Mouse (Mus musculus) right cerebral cortex, adult 2 months (tissue): Measurements from ENCODE around the gene Irx3.

Experiments used
- DNase-seq, 2 experiments: peaks; one replicate each; pipeline ENCODE4 v3.0.0; 2021 to 2022; ENCODE audit warnings: low spot score in 2 of 2

The Irx3 gene

DNA sequence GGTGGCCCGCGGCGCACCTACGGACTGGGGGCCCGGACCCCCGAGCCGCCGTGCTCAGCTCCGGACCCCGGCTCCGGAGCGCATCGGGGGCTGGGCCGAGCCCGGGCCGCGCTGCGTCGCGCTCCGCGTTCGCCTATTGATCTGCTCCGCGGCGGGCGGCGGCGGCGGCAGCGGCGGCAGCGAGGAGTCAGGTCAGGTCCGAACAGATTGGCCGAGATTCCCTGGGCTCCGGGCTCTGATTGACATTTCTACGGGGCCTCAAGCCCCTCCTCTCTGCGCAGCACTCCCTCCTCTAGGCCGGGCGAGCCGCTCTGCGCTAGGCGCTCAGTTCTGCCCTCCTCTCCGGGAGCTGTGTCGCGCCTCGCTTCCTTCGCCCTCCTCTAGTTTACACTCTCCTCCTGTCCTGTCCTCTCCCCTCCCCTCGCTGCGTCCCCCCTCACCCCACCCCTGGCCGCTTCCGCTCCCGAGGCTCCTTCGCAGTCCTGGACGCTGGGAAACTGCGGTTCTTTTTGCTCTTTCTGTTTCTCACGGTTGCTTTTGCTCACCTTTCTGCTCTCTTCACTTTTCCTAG lies 541 bp downstream of the Irx3 start:
- no peak for DNase-seq

DNA sequence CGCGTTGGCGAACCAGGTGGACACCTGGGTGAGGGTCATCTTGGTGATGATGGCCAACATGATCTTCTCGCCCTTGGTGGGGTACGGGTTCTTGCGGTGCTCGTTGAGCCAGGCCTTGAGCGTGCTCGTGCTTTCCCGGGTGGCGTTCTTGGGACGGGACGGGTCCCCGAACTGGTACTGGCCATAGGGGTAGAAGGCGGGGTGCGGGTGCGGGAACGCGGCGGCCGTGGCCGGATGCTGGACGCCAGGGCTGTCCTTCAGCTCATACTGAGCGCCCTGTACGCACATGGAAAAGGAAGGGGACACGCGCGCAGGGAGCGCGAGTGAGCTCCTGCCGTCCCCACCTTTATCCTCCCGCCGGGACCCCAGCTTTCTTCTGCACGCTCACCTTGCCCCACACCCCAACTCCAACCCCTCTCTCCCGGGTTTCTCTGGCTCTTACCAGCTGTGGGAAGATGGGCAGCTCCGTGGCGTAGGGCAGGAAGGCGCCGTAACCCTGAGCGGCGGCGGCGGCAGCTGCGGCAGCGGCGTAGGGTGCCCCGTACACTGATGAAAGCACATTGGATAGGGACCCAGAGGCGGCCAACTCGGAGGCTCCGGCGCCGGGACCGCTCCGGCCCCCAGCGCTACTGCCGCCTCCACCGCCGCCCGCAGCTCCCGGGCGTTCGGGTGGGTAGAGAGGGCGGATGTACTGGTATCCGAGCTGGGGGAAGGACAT lies 1.2 kb downstream of the Irx3 start:
- DNase-seq, result no peak

DNA sequence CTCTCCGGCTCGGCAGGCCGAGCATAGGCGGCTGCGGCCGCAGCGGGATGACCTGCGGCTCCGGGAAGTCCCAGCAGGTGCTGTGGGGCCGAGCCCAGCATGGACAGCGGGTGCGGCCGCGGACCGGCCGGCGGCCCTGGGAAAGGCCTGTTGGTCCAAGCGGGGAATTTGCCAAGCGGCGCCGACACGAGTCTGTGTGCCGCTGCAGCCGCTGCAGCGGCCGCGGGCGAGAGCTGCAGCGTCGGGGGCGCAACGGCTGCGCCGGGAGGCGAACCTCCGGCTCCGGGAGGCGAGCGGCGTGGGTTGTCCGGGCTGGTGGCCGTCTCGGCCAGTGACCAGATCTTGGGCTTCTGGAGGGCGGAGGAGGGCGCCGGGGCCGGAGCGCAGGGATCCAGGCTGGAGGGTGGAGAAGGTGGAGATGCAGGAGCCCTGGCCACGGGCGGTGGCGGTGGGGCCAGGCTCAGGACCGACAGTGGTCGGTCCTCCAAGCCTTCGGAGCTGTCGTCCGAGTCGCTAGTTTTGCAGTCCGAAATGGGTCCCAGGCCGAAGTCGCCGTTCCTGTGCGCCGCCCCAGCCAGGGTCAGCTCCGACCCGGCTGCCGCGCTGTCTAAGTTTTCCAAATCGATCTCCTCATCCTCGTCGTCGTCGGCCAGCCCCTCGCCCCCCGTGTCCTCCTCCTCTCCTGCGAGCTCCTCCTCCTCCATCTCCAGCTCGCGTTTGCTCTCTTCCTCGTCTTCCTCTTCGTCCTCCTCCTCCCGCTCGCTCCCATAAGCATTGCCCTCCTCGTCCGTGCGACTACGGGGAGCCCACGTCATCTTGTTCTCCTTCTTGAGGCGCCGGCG lies 2.0 kb downstream of the Irx3 start:
- no peak for DNase-seq

DNA sequence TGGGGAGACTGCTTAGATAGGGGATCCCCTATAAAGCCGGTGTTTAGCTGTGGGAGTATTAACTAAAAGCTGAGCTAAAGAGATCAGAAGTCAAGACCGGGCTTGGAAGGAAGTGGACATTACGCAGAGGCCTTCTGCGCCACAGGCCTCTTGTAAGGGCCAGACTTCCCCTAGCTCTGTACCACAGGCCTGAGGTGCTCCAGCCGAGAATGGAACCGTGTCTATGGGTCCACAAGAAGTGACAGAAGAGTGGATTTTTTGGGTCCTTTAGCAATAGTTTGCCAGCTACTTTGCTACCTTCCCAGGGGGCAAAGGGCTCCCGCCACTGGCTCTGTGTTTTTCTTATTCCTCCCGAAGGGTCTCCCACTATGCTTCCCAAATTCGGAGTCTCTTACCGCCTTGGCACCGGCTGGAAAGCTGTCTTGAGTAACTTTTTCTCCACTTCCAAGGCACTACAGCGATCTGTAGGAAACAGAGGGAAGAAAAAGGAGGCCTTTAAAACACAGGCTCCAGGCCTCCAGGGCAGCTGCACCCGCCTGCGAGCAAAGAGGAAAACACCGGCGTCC lies 2.8 kb downstream of the Irx3 start:
- no peak for DNase-seq

DNA sequence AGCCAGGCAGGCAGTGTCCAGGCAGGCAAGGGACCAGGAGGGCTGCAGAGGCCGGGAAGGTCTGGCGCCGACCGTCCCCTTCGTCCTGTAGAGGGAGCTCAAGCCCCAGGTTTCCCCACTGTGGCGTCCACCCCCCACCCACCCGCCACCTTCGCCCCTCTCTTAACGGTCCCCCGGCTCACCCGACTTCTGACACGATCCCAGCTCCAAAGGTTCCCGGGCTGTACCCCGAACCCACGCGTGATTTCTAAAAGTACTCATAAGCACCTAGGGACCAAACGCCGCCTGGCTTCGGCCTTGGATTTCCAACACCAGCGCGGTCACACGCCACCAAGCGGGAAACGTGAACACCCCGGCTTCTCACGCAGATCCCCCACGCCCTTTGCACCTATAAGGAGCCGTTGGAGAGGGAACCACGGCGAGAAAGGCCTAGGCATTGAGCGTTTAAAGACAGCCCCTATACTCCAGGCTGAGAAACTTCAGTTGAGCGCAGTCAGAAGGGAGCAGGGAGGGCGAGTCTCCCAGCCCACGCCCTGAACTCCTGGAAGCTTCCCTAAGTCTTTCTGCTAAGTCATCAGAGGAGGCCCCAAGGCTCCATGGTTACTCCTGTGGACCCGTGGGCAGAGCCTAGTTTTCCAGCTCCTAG lies 4.1 kb downstream of the Irx3 start:
- DNase-seq, result no peak

DNA sequence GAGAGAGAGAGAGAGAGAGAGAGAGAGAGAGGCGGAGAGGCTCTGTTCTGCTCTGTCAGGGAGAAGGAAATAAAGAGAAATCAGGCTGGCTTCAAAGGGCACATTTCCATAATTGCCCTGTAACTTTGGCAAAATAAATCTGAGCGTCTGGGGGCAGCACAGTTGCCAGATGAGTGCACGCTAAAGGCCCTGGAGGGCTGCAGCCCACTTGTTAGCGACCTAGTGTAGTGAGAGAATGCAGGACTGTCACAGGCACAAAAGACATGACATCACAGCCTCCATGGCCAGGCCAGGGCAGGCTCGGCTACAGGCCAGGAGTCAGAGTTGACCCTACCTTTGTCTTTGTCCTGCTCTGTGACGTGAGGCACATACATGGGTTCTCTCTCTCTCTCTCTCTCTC lies 8.0 kb downstream of the Irx3 start:
- no peak for DNase-seq

DNA sequence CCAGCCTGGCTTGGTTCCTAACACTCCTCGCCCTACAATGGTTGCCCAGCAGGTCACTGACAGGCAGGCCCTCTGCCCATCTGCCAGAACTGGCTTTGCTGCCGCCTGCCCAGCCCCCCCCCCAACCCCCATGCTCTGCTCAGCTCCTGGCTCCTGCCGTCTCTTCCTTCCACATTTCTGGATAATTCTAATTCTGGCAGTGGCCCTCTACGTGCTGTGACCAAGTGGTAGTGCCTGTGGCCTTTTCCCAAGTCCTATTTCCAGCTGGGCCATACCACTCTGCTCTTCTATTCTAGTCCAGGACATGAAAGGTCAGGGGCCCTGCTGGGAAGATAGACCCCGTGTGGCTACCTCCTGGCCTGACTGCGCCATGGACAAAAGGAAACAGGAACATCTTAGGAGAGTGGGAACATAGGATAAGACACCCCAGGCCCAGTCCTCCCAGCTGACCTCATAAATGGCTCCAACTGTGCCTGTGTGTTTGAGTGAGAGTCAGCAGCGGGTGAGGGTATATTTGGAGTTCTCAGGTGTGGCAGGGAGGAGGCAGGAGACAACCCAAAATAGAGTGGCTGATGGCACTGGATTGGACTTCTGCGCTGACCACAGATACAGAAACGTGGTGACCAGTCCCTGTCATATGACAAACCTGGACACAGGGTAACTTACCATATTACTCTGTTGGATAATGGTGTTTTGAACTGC lies 14.5 kb downstream of the Irx3 start:
- no peak for DNase-seq

DNA sequence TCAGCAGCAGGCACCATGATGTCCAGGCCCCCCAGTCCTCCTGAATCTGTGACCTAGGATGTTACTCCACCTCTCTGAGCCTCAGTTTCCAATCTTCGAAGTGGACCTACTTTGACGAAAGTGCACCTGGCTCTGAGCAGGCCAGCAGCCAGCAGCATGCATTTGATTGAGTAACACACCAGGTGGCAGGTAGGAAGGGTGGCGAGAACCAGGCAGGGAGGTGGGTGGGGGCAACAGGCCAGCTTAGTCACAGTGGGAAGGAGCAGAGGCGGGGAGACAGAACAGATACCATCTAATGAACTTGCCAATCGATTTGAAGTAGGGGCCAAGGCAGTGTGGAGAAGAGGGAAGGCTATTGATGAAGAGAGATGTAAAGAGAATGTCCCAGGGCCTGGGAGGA lies 18.9 kb downstream of the Irx3 start:
- DNase-seq, result no peak

DNA sequence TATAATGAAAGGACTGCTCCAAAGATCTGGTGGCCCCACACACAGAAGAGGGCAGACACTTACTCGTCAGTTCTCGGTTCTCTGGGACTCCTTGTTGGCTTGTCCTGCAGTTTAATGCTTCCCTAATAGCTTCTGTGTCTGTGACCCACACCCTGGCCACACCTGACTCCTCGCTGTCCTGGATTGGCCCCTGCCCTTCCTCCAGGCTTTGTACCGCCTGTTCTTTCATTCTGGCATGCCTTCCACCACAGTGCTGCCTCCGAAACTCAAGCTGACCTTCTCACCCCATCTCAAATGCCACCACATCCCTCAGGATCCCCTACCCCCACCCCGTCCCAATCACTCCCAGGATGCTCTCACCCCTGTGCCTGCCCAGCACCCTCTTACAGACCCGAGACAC lies 19.7 kb downstream of the Irx3 start:
- DNase-seq, result no peak

DNA sequence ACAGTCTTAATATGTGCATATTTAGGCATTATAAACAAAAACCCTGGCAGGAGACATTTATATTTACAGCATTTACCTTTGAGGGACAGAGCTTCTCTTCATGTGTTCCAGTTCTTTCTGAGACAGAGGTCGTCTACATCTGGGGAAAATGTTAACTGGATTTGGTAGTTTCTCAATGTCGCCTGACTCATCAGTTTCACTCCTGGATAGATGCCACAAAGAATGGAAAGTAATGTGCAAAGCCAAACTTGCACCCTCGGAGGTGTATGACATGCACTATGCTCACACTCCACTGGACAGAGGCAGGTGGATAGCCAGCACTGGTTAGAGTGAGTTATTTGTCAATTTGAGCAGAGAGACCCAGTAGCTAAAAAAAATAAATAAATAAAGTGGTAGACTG lies 21.2 kb downstream of the Irx3 start:
- DNase-seq, result no peak

DNA sequence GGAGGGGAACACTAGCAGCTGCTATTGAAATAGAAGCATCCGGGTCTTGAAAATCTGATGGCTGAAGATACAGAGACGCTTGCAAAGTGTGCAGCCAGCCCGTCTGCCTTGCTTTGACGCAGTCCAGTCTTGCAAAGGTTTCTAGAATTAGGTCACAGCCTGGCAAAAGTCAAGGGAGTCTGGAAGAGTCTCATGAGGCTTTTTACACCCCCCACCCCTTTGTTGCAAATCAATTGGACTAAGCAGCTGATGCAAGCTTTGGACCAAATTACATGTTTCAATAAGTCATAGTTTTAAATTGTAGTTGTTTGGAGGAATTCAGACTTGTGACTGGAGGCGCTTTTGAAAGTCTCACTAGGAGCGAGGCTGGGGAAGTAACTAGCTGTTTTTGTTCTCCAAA lies 33.0 kb downstream of the Irx3 start:
- no peak for DNase-seq

DNA sequence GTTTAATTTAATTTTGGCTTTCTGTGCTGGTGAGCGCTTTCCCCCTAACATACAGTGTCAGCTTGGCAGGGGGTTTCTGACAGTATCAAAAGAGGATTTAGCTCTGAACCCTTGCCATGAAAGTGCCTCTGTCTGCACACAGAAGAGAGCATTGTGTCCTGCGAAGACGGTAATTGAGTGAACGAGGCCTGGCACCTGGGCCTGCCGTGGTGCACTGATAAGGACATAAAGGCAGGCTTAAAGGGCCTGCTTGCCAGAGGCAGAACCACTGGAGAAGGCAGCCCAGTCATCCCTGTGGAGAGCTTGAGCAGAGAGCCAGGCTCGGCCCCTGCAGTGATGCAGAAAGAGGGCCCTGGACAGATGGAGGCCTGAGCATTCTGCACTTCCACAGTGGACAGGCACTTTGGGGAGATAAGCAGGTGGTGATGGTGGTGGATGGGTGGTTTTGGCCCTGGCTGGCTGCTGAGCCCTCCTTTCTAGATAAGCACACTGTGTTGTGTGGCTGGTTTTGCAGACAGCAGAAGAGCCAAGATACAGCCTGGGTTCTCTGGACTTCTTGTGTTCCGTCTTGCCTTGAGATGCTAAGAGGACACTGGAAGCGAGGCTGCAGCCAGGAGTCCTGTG lies 36.3 kb downstream of the Irx3 start:
- DNase-seq, result no peak

DNA sequence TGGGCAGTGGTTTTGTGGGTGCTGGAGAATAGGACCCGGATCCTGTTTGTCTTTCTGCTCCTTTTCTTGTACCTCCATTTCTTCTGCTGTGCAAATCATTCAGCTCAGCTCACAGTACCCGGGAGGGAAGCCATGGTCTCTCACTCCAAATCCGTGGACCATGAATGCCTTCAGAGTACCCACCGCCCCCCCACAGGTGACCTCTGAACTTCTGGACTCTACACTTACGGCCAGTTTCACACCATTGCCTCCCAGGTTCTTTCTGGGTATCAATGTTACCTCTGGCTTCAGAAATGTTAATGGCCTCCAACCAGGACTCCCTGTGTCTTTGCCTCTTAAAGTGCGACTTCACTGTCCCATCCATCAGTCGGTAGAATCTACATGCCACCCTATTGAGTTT lies 46.3 kb downstream of the Irx3 start:
- no peak for DNase-seq

DNA sequence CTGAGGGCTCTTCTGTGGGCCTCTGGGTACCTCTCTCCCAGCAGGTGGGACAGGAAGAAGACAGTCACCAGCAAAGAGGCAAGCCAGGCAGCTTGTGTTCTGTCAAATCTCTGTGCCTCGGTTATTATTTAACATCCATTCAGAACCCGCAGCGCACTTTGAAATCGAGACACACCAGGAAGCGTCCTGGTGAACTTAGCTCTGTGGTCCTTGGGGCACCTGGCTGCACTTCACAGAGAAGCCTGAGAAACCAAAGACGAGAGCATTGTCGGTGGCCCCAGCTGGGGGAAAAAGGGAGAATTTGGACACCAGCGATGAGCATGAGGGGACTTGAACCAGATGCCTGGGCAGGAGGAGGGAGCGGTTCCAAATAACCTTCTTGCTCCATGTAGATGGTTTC lies 46.8 kb downstream of the Irx3 start:
- no peak for DNase-seq

DNA sequence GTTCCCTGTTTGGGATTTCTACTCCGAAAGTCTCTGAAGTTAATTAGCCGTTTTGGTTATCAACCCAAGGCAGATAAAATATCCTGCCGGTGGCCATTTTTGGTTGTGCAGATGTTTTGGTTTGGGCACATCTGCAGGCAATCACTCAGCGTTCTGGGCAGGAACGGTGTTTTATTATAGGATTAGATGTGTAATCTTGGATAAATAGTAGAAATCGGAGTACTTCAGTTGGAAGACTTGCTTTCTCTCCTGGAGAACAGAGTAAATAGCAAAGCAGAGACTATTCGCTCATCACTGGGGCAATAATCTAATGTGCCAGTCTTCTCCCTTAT lies 51.1 kb downstream of the Irx3 start:
- no peak for DNase-seq

DNA sequence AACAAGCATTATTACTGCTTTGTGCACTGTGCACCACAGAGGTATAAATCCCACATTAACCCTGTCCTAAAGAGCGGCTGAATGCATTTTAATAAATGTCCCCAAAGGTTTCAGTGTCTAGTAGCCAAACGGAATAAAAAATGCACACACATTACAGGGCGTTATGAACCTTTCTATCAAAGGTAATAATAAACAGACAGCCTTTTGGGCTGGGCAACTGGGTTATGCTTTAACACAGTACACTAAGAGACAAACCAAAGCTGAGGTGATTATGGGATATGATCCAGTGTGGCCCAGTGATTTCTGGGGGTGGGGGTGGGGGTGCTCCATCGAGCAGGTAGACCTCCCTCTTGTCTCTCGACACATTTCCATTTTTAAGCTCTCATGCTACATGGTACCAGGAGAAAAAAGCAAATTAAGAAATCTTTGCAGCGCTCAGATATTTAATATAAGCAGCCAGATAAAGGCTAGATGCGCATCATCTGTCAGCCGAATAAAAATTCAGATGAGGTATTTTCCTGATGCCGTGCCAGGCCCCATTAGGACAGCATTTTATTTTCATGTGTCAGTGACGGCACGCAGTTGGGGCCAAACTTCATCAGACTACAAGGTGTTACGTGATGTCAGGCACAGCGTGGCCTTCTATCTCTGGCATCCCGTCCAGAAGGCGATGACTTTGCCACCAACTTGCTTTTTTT lies 51.6 kb downstream of the Irx3 start:
- DNase-seq, result no peak

DNA sequence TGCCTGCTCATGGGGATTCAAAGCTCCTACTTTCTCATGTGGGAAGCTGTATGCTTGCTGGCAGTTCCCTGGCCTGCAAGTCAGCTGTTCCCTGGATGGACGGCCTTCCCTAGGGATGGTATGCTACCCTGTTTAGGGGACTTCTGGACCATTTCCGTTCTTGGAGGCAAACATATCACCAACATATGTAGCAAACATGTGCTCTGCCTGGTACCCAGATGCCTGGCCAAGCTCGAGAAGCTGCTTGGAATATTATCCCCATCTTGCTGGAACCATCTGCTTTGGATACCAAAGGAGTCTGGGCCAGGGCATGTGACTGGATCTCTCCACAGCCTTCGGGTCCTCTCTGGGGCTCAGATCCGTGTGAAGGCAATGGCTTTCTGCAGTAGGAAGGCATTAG lies 52.5 kb downstream of the Irx3 start:
- DNase-seq, result no peak
